Comparison of ENCODE assay signal across 9 mouse cellular contexts in genomic region chr12:55489986-55490721, GRCm38 (mm10). TPM values are rescaled to one million over a fixed set of nuclear protein-coding genes. Genes with fewer than 3 reads are reported as not detected.
DNase-seq lines count a peak whose midpoint lies in the region; ATAC-seq and TF ChIP-seq lines count a peak whose summit lies in the region.
"Had no signal": no experiment of that assay in that cellular context is flagged by ENCODE, and none has a peak within 500 bp of the region (broad histone marks: within the 10 kb centered on the region; RNA-seq: fewer than 3 reads in every experiment).

No protein-coding gene starts in this region.

- ATAC-seq in embryonic facial prominence, embryonic 15.5 days (ENCODE audit: insufficient number of reproducible peaks, low FRiP score, low TSS enrichment, low read depth): no peak
- ATAC-seq in midbrain, embryonic 16.5 days: no peak

- H3K27me3 ChIP-seq in cerebellum, adult 2 months (ENCODE audit: control insufficient read depth, insufficient read depth, low read length): no peaks in the 10 kb centered on the region
- H3K27me3 ChIP-seq in embryonic facial prominence, embryonic 15.5 days: no peaks in the 10 kb centered on the region
- H3K27me3 ChIP-seq in midbrain, embryonic 16.5 days (ENCODE audit: control insufficient read depth, insufficient read depth, low read depth, low read length): no peaks in the 10 kb centered on the region

- peaks cover 34% of the 10 kb centered on the region for H3K36me3 ChIP-seq in embryonic facial prominence, embryonic 15.5 days
- H3K36me3 ChIP-seq in midbrain, embryonic 16.5 days (ENCODE audit: control insufficient read depth, insufficient read depth, low read length): peaks cover 10% of the 10 kb centered on the region; the same call in 1 of the 2 replicates

- intact Hi-C loops in left cerebral cortex, adult 2 months (cut with DNase I): loop anchor here (10.0 kb wide), 1 partner anchor 345 kb away; the partner anchor contains the start of gene Brms1l
- intact Hi-C loops in left cerebral cortex, postnatal 36 days (cut with DNase I): loop anchor here (2.0 to 5.0 kb wide), 2 partner anchors 25 to 43 kb away; no protein-coding TSS in a partner anchor

- DNase-seq in cerebellum, adult 2 months: no peak
- DNase-seq in cerebellum, adult 18-20 months: no peak
- no peak for DNase-seq in left cerebral cortex, adult 2 months (ENCODE audit: extremely low spot score in 1 of 2, low spot score in 2 of 2)
- no peak for DNase-seq in left cerebral cortex, postnatal 36 days (ENCODE audit: low spot score in 2 of 2)
- no peak for DNase-seq in right cerebral cortex, postnatal 14 days
- DNase-seq in right cerebral cortex, postnatal 10 days (ENCODE audit: low spot score in 2 of 2): no peak
- DNase-seq: gastrocnemius, postnatal 10 days had no signal

- no peak for TF ChIP-seq POLR2A in cerebellum, adult 2 months (IDR thresholded peaks at IDR 0.05; ENCODE audit: borderline replicate concordance, insufficient read depth, low read length)

- no peaks in the 10 kb centered on the region for H3K9me3 ChIP-seq in embryonic facial prominence, embryonic 15.5 days (replicated peaks)
- no peaks in the 10 kb centered on the region for H3K9me3 ChIP-seq in midbrain, embryonic 16.5 days (replicated peaks; ENCODE audit: control insufficient read depth, low read length, poor library complexity, severe bottlenecking)

- no peaks in the 10 kb centered on the region for H3K4me1 ChIP-seq in cerebellum, adult 2 months (ENCODE audit: control insufficient read depth, insufficient read depth, low read length)
- peaks cover 44% of the 10 kb centered on the region for H3K4me1 ChIP-seq in embryonic facial prominence, embryonic 15.5 days
- peaks cover 17% of the 10 kb centered on the region for H3K4me1 ChIP-seq in midbrain, embryonic 16.5 days (ENCODE audit: control insufficient read depth, insufficient read depth, low read length)

- TF ChIP-seq CTCF in cerebellum, adult 2 months (IDR thresholded peaks at IDR 0.05; ENCODE audit: borderline replicate concordance, insufficient read depth, low read depth, low read length): no peak
- no peak for TF ChIP-seq CTCF in left cerebral cortex, adult 2 months (IDR thresholded peaks at IDR 0.05)

- peak overlapping the region; percentile 78 for H3K4me2 ChIP-seq in embryonic facial prominence, embryonic 15.5 days (replicated peaks)
- H3K4me2 ChIP-seq in midbrain, embryonic 16.5 days (ENCODE audit: low read length): peak overlapping the region; percentile 20

- H3K4me3 ChIP-seq in cerebellum, adult 2 months (replicated peaks; ENCODE audit: insufficient read depth, low read depth, low read length): peak overlapping the region; percentile 14
- peak overlapping the region; percentile 95 for H3K4me3 ChIP-seq in left cerebral cortex, adult 2 months
- peak overlapping the region; percentile 70 for H3K4me3 ChIP-seq in embryonic facial prominence, embryonic 15.5 days (replicated peaks)
- no peak overlapping the region for H3K4me3 ChIP-seq in midbrain, embryonic 16.5 days (ENCODE audit: low read depth, low read length)

- H3K27ac ChIP-seq in cerebellum, adult 2 months (ENCODE audit: insufficient read depth, low read length): no peak overlapping the region
- H3K27ac ChIP-seq in left cerebral cortex, adult 2 months: peak overlapping the region; percentile 20; the same call in 1 of the 2 replicates
- no peak overlapping the region for H3K27ac ChIP-seq in embryonic facial prominence, embryonic 15.5 days (replicated peaks)
- no peak overlapping the region for H3K27ac ChIP-seq in midbrain, embryonic 16.5 days (ENCODE audit: low read length)

- H3K9ac ChIP-seq in embryonic facial prominence, embryonic 15.5 days: 0 out of 2 replicates have a peak overlapping the region, but pooled peaks have one; percentile 82
- no peak overlapping the region for H3K9ac ChIP-seq in midbrain, embryonic 16.5 days (ENCODE audit: low read depth, low read length)

- 71% methylated on average over 14 of the region's 14 CpGs for WGBS in cerebellum, adult 2 months
- 60% methylated on average over 14 of the region's 14 CpGs for WGBS in embryonic facial prominence, embryonic 15.5 days
- WGBS in midbrain, embryonic 16.5 days: 87% methylated on average over 14 of the region's 14 CpGs

RNA-seq across cellular contexts. Expression of gene Nfkbia, which starts 2.3 kb away (rescaled TPM):
- polyA plus RNA-seq in cerebellum, adult 2 months (2012; rRNA removed): 39.1 and 45.7 TPM in 2 replicates
- 10 to 100 TPM; 33.3 to 53.1 TPM for total RNA-seq in left cerebral cortex, adult 2 months (2021)
- total RNA-seq in left cerebral cortex, postnatal 36 days (2021): 10 to 100 TPM; 27.5 to 33.9 TPM
- polyA plus RNA-seq in embryonic facial prominence, embryonic 15.5 days (2015; fragmentation: Nextera tagmentation; extraction: Ambion mirVana): 144 and 152 TPM in 2 replicates
- 55.2 and 64.3 TPM in 2 replicates for polyA plus RNA-seq in midbrain, embryonic 16.5 days (2015; fragmentation: Nextera tagmentation; extraction: Ambion mirVana)
